Mouse (Mus musculus) layer of hippocampus, adult 11-12 months (tissue): ENCODE measurements around the gene Wdfy4.

Experiments
- DNase-seq: peaks from one replicate; pipeline ENCODE4 v3.0.0; 2022; ENCODE audit warnings: low spot score

The Wdfy4 gene

GRCm38 (mm10) chr14:33189849-33190423, 4.6 kb upstream of the Wdfy4 start:
- DNase-seq, result no peak

GRCm38 (mm10) chr14:33189230-33189629, 3.9 kb upstream of the Wdfy4 start:
- no peak for DNase-seq

DNA sequence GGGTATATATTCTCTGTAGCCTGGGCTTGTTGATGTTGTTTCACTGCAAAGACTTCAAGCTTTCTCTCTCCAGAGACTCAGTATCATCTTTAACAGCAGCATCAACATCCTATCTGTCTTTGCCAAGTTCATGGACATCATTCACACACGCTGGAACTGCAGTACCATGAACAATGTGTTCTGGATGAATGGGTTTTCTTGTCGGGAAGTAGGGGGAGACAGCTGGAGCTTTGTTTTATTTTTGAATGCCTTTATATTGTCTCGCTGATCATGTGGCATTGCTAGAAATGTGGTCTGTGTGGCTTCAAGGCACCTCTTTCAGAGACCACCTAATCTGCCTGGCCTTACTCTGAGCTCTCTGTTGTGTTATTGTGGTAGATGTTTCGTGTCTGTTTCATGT, 1.9 kb upstream of the Wdfy4 start:
- no peak for DNase-seq

DNA sequence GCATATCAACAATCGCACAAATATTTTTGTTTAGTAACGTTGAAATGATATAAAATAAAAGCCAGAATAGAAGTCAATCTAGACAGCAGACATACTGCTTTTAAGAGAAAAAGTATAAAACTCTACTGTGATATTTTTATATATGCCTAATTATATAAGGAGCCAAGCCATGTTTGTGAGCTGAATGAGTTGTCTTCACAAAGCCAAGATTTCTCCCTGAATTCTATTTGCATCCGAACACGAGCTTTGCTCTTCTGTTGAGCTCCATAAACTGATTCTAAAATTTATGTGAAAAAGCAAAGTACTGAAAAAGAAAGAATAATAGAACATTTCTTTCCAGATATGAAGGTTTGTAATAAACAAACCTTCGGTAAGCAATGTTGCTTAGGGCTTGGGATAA, 5.2 kb downstream of the Wdfy4 start:
- DNase-seq, result no peak

DNA sequence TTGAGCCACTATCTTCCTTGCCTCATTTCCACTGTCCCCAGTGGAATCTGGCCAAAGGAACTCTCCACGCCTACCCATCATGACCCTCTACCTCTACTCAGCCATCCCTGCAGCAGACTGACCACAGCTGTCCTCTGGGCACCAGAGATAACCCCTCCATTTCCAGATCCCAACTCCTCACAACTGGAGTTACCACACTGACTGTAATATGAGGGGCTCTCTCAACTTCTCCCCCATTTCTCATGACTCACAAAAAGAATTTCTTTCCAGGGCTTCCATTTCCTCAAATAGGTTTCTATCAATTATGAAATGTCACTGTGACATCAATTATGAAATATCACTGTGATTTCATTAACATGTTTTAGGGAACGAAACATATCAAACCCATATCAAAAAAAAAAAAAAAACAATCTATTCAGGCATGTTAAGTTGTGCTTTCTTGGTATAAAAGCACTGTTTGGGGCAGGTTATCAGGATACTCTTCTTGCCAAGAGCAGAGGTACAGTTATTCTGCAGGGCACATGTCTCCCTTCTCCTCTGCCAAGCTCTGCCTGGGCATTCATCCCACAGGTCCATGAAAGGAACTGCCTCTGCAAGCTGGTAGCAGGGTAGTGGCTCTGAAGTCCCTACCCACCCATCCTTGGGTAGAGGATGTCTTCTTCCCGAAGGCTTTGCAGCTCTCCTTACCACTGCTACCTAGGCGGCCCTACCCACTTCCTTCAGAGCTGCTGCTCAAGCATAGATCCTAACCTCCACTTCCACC, 10.1 kb downstream of the Wdfy4 start:
- no peak for DNase-seq

- no peak for DNase-seq
These were observed 13.4 kb downstream of the Wdfy4 start for GRCm38 (mm10) chr14:33171942-33172341.

DNA sequence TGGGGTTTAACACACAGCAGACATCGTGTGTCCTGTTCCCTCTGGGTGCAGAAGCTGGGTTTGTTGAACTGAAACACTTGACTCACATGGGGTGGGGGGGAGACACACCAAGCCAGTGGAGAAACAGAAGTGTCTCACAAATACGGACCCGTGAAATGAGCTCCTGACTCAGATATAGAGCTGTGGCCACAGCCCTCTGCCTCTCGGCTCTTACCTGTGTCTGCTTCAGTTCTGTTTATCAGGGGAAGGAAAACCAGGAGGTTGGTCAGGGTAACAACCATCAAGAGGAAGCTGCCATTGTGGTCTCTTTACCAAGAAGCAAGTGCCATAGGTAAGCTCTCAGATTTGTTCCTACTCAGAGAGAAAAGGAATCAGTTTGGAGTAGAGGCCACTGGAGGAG, 16.6 kb downstream of the Wdfy4 start:
- no peak for DNase-seq

- DNase-seq, result no peak
These were observed 23.1 kb downstream of the Wdfy4 start for GRCm38 (mm10) chr14:33162238-33162637.

DNA sequence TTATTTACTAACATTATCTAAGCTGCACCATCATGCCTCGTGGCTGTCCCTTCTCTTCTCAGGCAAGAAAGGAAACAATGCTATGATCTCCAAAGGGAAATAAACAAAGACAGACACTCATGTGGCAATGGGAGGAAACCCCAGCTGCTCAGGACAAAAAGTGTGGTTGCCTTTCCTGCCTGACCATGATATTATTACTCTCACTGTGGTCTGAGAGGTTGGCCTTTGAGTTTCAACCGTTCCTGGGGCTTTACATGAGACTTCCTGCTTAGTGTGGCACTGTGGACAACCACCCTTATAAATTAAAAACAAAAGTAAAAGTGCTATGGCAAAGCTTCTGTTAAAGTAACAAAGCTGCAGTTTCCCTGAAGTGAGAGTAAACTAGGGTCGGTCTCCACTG, 27.0 kb downstream of the Wdfy4 start:
- no peak for DNase-seq

DNA sequence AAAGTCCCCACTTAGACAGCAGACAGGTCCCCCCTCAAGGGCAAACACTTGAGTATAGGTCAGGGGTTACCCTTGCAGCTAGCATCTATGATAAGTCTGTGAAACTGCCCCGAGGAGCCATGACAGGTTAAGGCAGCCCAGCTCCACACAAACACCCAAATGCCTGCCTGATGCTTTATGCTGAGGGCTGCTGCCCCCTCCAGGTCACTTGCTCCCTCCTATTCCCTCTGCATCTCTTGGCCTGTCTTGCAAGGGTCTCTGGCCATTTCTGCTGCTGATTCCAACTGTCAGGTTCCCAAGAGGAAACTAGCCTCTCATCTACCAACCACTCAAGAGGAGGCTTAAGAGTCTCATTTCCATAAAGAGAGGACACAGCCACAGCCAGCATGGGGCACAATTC, 32.4 kb downstream of the Wdfy4 start:
- DNase-seq, result peak; percentile 30

- peak; percentile 10 for DNase-seq
These were observed 39.0 kb downstream of the Wdfy4 start for GRCm38 (mm10) chr14:33146287-33146686.

DNA sequence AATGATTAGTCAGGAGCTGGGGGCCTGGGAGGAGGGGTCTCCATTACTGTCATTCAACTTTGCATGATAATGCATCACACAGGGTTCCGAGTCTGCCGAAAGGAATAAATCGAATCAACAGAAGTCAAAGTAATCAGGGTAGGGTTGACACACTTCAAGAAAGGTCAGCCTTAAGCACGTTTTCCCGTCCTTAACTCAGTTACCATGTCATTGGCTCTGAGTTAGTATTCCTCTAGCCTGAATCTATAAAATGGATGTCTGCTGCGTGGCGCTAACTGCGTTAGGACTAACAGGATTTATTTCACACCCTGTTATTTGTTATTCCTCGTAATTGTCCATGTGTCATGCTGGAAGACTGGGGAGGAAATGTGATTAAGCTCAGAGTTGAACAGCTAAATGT, 48.5 kb downstream of the Wdfy4 start:
- DNase-seq, result no peak

DNA sequence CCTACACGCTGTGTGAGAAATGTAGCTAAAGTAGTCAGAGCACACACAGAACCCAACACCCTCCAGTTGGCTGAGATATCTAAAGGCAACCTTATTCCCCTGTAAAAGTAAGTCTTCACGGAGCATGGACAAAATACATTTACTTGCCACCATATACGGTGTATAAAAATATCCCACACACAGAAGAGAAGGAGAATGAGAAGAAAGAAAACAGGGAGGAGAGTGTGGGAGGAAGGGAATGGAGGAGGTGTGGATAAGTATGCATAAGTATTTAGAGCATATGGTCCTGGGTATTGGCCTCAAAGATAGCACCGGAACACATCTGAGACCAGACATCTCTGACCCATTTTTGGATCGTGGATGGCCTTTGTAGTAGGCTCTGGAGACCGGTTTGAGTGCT, 50.1 kb downstream of the Wdfy4 start:
- DNase-seq, result no peak

- DNase-seq, result no peak
These were observed 54.1 kb downstream of the Wdfy4 start for GRCm38 (mm10) chr14:33131044-33131758.

DNA sequence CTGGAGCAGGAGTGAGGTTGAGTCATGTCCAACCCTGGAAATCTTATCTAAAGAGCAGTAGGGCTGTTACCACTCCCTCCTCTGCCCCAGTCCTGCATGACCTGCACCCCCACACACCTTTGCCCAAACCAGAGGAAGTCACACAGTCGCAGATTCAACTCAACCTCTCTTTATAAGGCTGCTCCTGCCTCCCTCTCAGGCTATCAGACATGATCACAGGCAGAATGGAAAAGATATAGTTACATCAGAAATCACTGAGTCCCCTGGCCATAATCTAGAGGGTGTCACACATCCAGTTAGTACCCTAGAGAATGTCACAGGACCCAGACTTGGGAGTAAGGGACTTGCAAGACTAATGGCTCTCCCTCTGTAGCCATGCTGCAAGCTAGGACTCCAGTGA, 68.7 kb downstream of the Wdfy4 start:
- no peak for DNase-seq

GRCm38 (mm10) chr14:33104809-33105208, 80.5 kb downstream of the Wdfy4 start:
- DNase-seq, result no peak

- no peak for DNase-seq
These were observed 83.7 kb downstream of the Wdfy4 start for GRCm38 (mm10) chr14:33101609-33102008.

DNA sequence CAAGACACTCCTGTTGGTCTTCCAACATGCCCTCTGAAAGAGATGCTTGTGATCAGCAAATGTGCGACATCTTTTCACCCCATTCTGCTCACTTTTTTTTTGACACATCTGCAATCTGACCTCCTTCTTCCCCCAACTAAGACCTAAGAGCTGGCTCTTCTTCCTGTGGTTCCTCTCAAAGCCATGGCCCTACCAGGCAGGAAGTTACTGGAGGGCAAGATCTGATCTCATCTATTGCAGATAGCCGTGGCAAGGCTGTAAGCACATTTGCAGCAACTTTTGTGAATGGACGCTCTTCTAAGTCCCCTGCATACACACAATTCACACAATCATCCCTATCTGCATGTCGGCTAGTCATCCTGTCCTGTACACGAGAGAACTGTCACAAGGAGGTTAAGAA, 85.4 kb downstream of the Wdfy4 start:
- no peak for DNase-seq

GRCm38 (mm10) chr14:33099111-33099510, 86.2 kb downstream of the Wdfy4 start:
- DNase-seq, result no peak

GRCm38 (mm10) chr14:33096462-33096861, 88.8 kb downstream of the Wdfy4 start:
- DNase-seq, result no peak

DNA sequence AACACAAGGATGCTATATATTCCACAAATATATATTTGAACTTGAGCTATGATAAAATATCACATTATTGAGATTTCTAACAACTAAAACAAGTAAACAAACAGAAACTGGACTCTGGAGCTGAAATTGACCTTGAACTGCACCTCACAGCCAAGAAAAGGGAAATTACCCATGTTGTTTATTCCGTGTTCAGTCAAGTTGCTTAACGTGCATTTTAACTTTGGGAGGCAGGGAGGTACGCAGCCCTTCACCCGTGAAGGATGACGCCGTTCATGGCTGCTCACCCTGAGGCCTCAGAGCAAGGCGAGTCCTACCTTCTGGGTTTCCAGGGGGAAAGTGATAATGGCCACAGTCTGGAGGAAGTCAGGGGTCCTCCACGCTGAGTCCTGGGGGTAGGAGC, 102.0 kb downstream of the Wdfy4 start:
- DNase-seq, result no peak

GRCm38 (mm10) chr14:33082301-33082700, 103.0 kb downstream of the Wdfy4 start:
- no peak for DNase-seq

GRCm38 (mm10) chr14:33081370-33081860, 103.9 kb downstream of the Wdfy4 start:
- DNase-seq, result no peak
